Mouse (Mus musculus) erythroblast, embryonic 14.5 days (primary cell): ENCODE measurements around the gene Rnf220.

Source experiments
- GATA1 ChIP-seq: IDR thresholded peaks from 2 replicates; pipeline ENCODE4 v1.6.1; 2012; ENCODE audit warnings: low read length, inconsistent platforms, mixed read lengths
- TAL1 ChIP-seq: IDR thresholded peaks from 3 replicates; pipeline ENCODE4 v1.6.1; 2012; ENCODE audit warnings: low read length, inconsistent platforms, mixed read lengths

DNA sequence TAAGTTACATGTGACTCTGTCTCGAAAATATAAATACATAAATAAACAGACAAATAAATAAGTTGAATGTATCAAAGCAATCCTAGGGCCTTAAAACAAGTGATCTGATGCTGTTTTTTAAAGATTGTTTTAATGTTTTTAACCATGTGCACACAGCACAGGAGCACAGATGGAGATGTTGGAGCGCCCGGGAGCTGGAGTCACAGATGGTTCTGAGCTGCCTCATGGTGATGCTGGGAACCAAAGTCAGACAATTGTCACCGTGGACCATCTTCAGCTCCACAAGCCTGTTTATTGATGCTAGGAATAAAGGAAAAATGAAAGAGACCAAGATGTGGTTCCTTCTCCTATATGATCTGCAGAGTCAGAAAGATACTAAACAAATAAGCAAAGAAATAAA, 21.4 kb upstream of the Rnf220 start:
- TF ChIP-seq GATA1 (no peak), TAL1 (no peak)
